ENCODE assay signal across 26 mouse cellular contexts in the genomic region with DNA sequence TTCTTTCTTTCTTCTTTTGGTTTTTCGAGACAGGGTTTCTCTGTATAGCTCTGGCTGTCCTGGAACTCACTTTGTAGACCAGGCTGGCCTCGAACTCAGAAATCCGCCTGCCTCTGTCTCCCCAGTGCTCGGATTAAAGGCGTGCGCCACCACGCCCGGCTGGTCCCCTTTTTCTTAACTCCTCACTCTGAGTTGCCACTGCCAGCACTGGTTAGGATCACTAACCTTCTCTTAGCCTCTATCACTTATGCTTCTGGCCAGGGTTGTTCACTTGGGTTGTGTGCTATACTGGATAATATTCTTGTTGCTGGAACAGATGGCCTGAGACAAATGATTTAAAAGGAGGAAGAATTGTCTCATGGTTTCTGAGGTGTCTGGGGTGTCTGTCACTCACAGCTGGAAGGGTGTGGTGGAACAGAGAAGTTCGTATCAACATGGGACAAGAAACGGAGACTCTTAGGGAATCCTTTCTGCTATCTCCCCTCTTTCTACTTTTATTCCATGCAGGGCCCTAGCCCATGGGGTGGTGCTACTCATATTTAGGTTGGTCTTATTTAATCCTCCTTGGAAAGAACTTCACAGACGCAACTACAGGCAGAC.
DNase-seq lines count a peak whose midpoint lies in the region; ATAC-seq and TF ChIP-seq lines count a peak whose summit lies in the region.
"Had no signal": no experiment of that assay in that cellular context is flagged by ENCODE, and none has a peak within 500 bp of the region (broad histone marks: within the 10 kb centered on the region; RNA-seq: fewer than 3 reads in every experiment).

No protein-coding gene starts in this region.

- DNase-seq in gastrocnemius, adult 2 months, result no peak
- DNase-seq in gastrocnemius, postnatal 10 days, result no peak
- DNase-seq in stomach, postnatal 0 days (ENCODE audit: low spot score), result no peak
- no peak for DNase-seq in lung, postnatal 10 days
- no peak for DNase-seq in urinary bladder, postnatal 10 days (ENCODE audit: low spot score)
- DNase-seq: adrenal gland, adult 8-10 months; cerebellum, adult 2 months; cerebellum, postnatal 25 days; heart, postnatal 4 days; lung, adult 2 months; retina, postnatal 1 day; right cerebral cortex, postnatal 25 days; thymus, postnatal 4 days had no signal

- intact Hi-C loops in gastrocnemius, adult 2 months (cut with DNase I), result loop anchor here (10.0 kb wide), 1 partner anchor 97 kb away; no protein-coding TSS in a partner anchor

- H3K9ac ChIP-seq in stomach, embryonic 15.5 days, result no peak overlapping the region
- H3K9ac ChIP-seq in stomach, postnatal 0 days (ENCODE audit: low read length), result no peak overlapping the region
- peak overlapping the region; percentile 46 for H3K9ac ChIP-seq in liver, embryonic 16.5 days (ENCODE audit: low read depth, low read length)
- no peak overlapping the region for H3K9ac ChIP-seq in forebrain, embryonic 13.5 days
- H3K9ac ChIP-seq: embryonic facial prominence, embryonic 12.5 days; neural tube, embryonic 13.5 days had no signal

- WGBS in stomach, embryonic 15.5 days, result 89% methylated on average over 11 of the region's 11 CpGs
- WGBS in stomach, postnatal 0 days, result 87% methylated on average over 11 of the region's 11 CpGs
- 68% methylated on average over 11 of the region's 11 CpGs for WGBS in liver, embryonic 16.5 days (ENCODE audit: insufficient replicate concordance)
- 90% methylated on average over 11 of the region's 11 CpGs for WGBS in forebrain, embryonic 13.5 days

- H3K4me1 ChIP-seq in stomach, embryonic 15.5 days, result 0 out of 2 replicates have a peak, but pooled peaks cover 7% of the 10 kb centered on the region
- H3K4me1 ChIP-seq in stomach, postnatal 0 days (replicated peaks; ENCODE audit: control insufficient read depth, insufficient read depth), result no peaks in the 10 kb centered on the region; the same call in 1 of the 2 replicates
- H3K4me1 ChIP-seq in liver, embryonic 16.5 days (ENCODE audit: control insufficient read depth, low read depth, low read length), result peaks cover 19% of the 10 kb centered on the region
- peaks cover 6% of the 10 kb centered on the region; the same call in 1 of the 2 replicates for H3K4me1 ChIP-seq in forebrain, embryonic 13.5 days

- no peak for TF ChIP-seq EP300 in stomach, postnatal 0 days (optimal IDR thresholded peaks at IDR 0.05)

- H3K27me3 ChIP-seq in stomach, embryonic 15.5 days (replicated peaks), result no peaks in the 10 kb centered on the region
- no peaks in the 10 kb centered on the region for H3K27me3 ChIP-seq in stomach, postnatal 0 days (ENCODE audit: control insufficient read depth, insufficient read depth, low read length)
- no peaks in the 10 kb centered on the region for H3K27me3 ChIP-seq in liver, embryonic 16.5 days (ENCODE audit: control insufficient read depth, insufficient read depth, low read depth, low read length)
- no peaks in the 10 kb centered on the region for H3K27me3 ChIP-seq in forebrain, embryonic 13.5 days
- H3K27me3 ChIP-seq: embryonic facial prominence, embryonic 12.5 days; neural tube, embryonic 13.5 days had no signal

- TF ChIP-seq CTCF in gastrocnemius, adult 2 months (IDR thresholded peaks at IDR 0.05), result no peak
- no peak for TF ChIP-seq CTCF in stomach, postnatal 0 days (IDR thresholded peaks at IDR 0.05; ENCODE audit: low read depth)

- no peak overlapping the region for H3K4me2 ChIP-seq in stomach, embryonic 15.5 days
- no peak overlapping the region for H3K4me2 ChIP-seq in stomach, postnatal 0 days (replicated peaks; ENCODE audit: low read depth)
- no peak overlapping the region; the same call in 1 of the 2 replicates for H3K4me2 ChIP-seq in liver, embryonic 16.5 days (ENCODE audit: low read depth, low read length)
- H3K4me2 ChIP-seq in forebrain, embryonic 13.5 days, result no peak overlapping the region
- H3K4me2 ChIP-seq: embryonic facial prominence, embryonic 12.5 days; neural tube, embryonic 13.5 days had no signal

- no peaks in the 10 kb centered on the region for H3K9me3 ChIP-seq in stomach, embryonic 15.5 days
- peaks cover 3% of the 10 kb centered on the region; the same call in 1 of the 2 replicates for H3K9me3 ChIP-seq in stomach, postnatal 0 days (ENCODE audit: control insufficient read depth, low read length)
- no peaks in the 10 kb centered on the region for H3K9me3 ChIP-seq in liver, embryonic 16.5 days (replicated peaks; ENCODE audit: control insufficient read depth, low read length)
- no peaks in the 10 kb centered on the region for H3K9me3 ChIP-seq in forebrain, embryonic 13.5 days (replicated peaks)
- H3K9me3 ChIP-seq: embryonic facial prominence, embryonic 12.5 days; neural tube, embryonic 13.5 days had no signal

- peak overlapping the region; percentile 46 for H3K27ac ChIP-seq in gastrocnemius, adult 2 months
- H3K27ac ChIP-seq in stomach, embryonic 15.5 days, result no peak overlapping the region
- no peak overlapping the region for H3K27ac ChIP-seq in stomach, postnatal 0 days (replicated peaks)
- peak overlapping the region; percentile 83 for H3K27ac ChIP-seq in liver, embryonic 16.5 days (ENCODE audit: low read length)
- H3K27ac ChIP-seq in forebrain, embryonic 13.5 days, result no peak overlapping the region
- H3K27ac ChIP-seq: embryonic facial prominence, embryonic 12.5 days; hindbrain, postnatal 0 days; kidney, postnatal 0 days; neural tube, embryonic 13.5 days had no signal

- no peak overlapping the region for H3K4me3 ChIP-seq in gastrocnemius, adult 2 months
- H3K4me3 ChIP-seq in stomach, embryonic 15.5 days (replicated peaks), result no peak overlapping the region
- H3K4me3 ChIP-seq in stomach, postnatal 0 days (ENCODE audit: low read depth, low read length), result no peak overlapping the region
- no peak overlapping the region for H3K4me3 ChIP-seq in liver, embryonic 16.5 days (ENCODE audit: low read depth, low read length)
- no peak overlapping the region for H3K4me3 ChIP-seq in forebrain, embryonic 13.5 days
- H3K4me3 ChIP-seq: embryonic facial prominence, embryonic 12.5 days; erythroblast, embryonic 14.5 days; myocyte; neural tube, embryonic 13.5 days had no signal

- H3K36me3 ChIP-seq in stomach, embryonic 15.5 days, result no peaks in the 10 kb centered on the region
- H3K36me3 ChIP-seq in stomach, postnatal 0 days (ENCODE audit: control insufficient read depth, insufficient read depth, low read length), result no peaks in the 10 kb centered on the region
- no peaks in the 10 kb centered on the region for H3K36me3 ChIP-seq in liver, embryonic 16.5 days (ENCODE audit: control insufficient read depth, insufficient read depth)
- H3K36me3 ChIP-seq in forebrain, embryonic 13.5 days (ENCODE audit: poor library complexity, severe bottlenecking), result no peaks in the 10 kb centered on the region
- H3K36me3 ChIP-seq: embryonic facial prominence, embryonic 12.5 days; neural tube, embryonic 13.5 days had no signal

- 0 out of 2 replicates have a peak, but pooled peaks have one; percentile 28 for ATAC-seq in stomach, embryonic 15.5 days (ENCODE audit: insufficient read depth, low FRiP score, low read depth)
- no peak for ATAC-seq in stomach, postnatal 0 days (ENCODE audit: low FRiP score, low TSS enrichment)
- peak; percentile 81 for ATAC-seq in liver, embryonic 16.5 days (ENCODE audit: low read depth)
- ATAC-seq in forebrain, embryonic 13.5 days, result no peak
- ATAC-seq: activated CD4-positive, CD25-positive, alpha-beta regulatory T cell, adult 4 months; forebrain, embryonic 14.5 days; hindbrain, postnatal 0 days; intestine, postnatal 0 days; midbrain, embryonic 16.5 days had no signal

Comparison
In these comparisons a context has a peak if more than half of its experiments do, and no peak if none do; other contexts are left out.
1. ATAC-seq: peak in stomach, embryonic 15.5 days (single experiment) and liver, embryonic 16.5 days (single experiment); none in stomach, postnatal 0 days (single experiment) and forebrain, embryonic 13.5 days (single experiment).
2. H3K27ac ChIP-seq: peak in gastrocnemius, adult 2 months (single experiment) and liver, embryonic 16.5 days (single experiment); none in stomach, embryonic 15.5 days (single experiment), stomach, postnatal 0 days (single experiment) and forebrain, embryonic 13.5 days (single experiment).